Mouse (Mus musculus) layer of hippocampus, postnatal 36 days (tissue): ENCODE data around the gene Frzb. TPM values are rescaled to one million over a fixed set of nuclear protein-coding genes. Genes with fewer than 3 reads are reported as not detected.
"Not testable (repeated sequence)": the region's sequence is repeated elsewhere in the genome, so short reads cannot be mapped to it uniquely, and the experiment has no call there.

ENCODE experiments used
- DNase-seq, 2 experiments: peaks; one replicate each; pipeline ENCODE4 v3.0.0; 2022
- total RNA-seq, 2 experiments: library from RNA; stranded (reverse); gene quantifications; 2 replicates each; pipeline ENCODE4 v1.2.3; 2021

Gene Frzb
- 10 to 100 TPM; 34.4 to 37.4 TPM for total RNA-seq

DNA sequence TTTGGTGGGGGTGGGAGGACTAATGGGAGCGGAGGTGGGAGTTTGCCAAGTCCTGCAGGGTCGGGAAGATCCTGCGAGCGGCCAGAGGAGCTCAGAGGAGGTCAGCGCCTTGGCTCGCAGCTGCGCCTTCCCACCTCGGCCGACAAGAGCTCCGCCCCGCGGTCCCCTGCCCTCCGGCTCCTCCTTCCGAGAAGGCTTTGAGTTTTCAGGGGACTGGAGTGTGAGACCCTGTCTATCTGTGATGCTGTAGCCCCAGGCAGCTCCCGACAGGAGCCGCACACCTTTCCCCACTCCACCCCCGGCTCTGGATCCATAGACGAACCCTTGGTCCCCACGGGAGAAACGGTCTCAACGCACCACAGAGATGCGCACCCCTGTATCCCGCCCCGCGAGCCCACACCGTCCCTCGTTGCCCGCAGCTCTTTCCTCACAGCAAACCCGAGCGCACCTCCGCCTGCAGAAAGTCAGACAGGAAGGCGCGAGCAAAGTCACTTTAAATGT is at the start of gene Frzb:
Gene Frzb (minus strand): TSS at position 335 of the 501 bp plus-strand sequence.
- peak; percentile 35 to 37 for DNase-seq

DNA sequence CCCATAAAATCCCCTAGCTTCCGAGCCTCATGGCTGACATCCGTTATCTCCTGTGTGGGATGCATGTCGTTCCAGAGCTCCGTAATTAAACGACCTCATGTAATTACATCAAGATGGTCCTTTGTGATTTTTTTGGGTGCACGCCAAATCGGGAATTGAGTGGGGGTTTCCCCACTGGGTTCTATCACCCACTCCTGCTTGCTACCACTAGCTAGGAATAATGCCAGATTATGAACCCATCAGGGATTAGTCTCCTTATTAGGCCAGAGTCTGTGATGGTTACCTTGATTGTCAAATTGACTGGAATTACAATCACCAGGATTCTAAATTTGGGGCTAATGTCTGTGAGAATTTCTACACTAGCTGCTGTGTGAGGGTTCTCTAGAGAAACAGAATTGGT is 47.9 kb upstream of the Frzb start:
- not testable (repeated sequence) for DNase-seq

DNA sequence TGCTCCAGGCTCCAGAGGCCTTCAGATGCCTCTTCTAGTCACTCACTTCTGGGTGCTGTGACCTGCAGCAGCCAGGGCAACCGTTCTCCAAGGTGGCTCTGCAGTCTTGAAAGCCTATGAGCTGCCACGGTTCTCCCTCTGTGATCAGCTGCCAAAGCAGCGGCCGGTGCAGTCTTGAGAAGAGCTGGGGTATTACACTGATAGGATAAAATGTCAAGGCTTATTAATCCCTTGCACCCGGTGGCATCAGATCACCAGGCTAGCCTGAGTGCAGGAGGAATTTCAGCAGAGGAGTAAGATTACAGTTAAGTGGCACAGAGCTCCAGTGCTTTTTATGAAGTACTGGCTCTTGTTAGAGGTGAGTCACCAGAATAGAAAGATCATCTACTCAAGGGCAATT is 39.4 kb upstream of the Frzb start:
- DNase-seq: no peak

DNA sequence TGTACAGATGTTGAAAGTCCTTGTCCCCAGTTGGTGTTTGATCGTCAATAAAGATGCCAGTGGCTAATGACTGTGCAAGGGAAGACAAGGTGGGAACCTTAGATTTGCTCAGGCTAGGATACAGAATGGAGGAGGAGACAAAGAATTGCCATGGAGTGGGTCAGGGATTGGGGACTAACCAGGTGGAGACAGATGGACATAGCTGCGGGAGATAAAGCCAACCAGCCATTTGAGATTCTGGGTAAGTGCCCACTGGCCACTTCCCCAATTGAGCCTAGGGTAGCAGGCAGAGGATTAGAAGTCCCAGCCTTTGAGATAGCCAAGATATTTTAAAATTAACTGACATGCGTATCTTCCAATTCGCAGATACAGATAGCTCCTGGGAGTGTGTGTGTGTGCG is 37.5 kb upstream of the Frzb start:
- no peak for DNase-seq

DNA sequence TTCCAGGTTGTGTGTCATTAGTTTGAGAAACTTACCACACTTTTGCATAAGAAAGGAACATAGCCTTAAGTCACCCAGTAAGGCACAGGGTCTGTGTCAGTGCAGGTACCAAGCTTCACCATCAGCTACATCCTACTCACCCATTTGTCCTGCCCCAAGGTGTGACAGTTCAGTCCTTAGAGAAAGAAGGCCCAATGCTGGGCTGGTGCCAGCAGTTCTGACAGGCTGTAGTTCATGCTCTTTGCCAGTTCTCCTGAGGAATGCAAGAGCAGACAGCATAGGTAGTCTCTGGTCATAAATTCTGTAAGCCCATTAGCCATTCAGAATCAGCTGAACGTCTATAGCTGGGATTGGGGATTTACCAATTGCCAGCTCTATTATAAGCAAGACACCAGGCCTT is 28.4 kb upstream of the Frzb start:
- DNase-seq: no peak

DNA sequence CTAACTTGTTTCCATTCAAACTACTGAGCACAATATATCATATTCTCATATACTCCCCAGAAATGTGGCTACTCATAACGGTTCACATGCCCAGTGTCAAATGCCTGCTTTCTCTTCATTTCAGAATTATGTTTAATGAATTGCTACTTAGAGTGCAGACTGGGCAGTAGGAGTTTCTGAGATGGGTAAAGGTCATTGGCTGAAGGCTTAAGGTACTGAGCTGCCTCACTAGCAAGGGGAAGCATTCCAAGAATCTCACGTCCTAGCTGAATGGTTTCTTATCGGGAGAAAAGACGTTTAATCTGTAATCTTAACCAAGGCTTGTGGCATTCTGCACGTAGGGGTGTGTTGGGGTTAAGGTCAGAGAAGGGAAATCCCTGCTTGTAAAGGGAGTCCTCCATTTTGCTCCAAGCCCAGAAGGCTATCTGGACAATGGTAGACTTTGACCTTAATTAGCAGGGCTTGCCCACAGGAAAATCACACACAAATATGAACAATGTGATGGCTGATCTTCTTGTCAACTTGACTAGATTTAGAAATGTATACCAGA is 26.9 kb upstream of the Frzb start:
- DNase-seq: no peak

DNA sequence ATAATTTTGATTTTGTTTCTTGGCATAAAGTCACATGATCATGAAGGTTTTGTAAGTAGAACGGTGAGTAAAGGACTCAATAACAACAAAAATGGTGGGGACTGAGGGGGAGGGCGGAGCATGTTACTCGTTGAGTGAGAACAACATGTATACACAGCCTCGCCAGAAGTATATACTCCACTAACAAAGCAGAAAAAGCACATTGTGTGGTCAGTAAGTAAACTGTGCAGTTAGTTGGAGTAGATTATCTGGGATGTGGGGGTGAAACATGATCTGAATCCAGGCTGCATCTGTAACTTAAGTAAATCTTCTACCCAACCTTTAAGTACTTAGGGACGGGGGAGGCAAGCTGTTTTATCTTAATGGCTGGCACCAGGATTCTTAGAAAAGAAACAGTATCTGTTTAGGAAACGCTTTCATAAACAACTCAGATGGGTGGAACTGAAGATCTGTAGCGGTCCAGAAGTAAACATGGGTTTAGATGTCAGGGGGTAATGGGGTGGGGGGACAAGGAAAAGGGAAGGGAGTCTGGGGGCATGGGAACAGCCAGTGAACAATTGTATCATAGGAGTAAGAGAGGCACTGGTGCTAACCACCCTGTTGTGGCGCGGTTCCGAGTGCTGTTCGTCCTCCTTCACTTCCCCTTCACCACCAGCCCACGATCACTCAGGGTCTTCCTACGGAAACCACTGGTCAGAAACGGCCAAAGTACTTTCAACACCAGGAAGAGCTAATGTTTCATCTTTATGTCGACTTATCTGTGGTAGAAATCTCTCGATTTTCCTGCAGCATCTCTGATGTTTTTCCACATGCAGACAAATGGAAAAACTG is 18.8 kb upstream of the Frzb start:
- DNase-seq: no peak

DNA sequence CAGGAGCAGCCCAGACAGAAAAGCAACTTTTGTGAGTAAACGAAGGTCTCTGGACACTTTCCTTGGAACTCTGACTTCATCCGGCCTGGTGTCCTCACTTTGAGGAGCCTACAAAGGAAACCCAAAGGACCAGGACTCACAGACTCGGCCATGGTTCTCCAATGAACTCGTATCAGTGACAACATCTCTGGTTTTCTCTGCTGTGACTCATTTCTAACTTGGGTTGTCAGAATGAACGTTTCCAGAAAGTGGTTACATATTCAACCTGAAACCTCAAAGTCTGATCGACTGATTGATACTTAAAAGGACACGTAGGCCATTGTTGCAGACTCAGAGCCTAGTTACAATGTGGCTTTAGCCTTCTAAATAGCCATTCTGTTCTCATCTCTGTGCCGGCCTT is 14.4 kb upstream of the Frzb start:
- DNase-seq: no peak

DNA sequence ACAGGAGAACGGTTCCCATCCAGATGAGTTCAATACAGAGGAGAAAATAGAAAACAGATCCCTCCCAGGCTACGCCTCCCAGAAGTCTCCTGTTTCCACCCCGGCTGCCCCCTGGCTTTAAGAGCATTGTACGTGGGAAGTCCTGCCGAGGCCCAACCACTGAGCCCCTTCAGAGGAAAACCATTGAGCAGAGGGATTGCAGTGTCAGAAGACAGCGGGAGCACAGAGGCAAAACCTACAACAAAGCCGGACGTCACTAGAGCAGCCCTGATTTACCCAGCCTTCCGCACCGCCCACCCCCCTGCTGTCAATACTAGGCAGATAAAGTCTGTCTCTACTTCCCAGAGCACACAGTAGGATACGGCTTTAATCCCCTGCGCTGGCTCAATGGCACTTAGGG is 806 bp upstream of the Frzb start:
- DNase-seq: peak; percentile 59 to 60

DNA sequence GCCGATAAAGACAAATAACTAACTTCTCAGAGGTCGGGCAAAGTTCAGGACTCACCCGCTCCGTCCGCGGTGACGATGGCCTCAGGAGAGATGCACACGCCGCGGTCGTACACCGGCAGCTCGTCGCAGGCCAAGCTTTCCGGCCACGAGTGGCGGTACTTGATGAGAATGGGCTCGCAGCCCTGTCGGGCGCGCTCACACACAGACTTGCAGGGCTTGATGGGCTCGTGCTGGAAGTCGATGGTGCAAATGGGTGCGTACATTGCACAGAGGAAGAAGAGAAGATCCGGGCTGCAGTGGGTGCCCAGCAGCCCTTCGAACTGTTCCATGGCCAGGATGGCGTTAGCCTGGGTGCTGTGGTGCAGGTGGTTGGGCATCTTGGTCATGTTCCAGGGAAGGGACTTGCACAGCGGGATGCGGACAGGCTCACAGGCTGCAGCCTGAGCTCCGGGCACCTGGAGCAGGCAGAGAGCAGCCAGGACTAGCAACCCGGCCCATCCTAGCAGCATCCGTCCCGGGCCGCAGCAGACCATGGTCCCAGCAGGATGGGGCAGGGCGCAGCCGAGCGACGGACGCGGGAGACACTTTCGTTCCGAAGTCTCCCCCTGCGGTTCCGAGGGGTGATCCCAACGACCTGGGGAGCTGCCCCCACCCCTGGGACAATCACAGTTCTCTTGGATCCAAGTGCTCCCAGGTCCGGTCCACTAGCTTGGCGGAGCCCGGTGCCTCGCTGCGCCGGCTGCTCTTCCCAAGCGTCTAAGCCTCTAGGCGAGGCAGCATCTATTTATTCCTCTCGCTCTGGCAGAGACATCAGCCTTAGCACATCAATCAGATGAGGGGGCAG is 895 bp downstream of the Frzb start:
- DNase-seq: peak; percentile 38 to 41

DNA sequence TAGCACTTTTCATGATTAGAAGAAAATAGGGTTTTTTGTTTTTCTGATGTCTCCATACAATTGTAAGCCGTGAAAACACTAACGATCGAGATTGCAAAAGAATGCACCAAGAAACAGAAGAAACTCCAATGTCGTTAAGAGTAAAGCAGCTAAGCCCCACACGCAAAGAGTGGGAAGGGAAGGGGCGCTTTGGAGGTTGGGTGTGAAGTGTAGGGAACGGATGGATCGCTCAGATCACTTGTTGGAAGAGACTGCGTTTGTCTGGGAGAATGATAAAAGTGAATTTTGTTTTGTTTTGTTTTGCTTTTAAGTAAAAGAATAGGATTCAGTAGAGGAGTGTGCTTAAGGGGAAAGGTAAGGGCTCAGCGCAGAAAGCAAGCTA is 1.5 kb downstream of the Frzb start:
- DNase-seq: no peak

DNA sequence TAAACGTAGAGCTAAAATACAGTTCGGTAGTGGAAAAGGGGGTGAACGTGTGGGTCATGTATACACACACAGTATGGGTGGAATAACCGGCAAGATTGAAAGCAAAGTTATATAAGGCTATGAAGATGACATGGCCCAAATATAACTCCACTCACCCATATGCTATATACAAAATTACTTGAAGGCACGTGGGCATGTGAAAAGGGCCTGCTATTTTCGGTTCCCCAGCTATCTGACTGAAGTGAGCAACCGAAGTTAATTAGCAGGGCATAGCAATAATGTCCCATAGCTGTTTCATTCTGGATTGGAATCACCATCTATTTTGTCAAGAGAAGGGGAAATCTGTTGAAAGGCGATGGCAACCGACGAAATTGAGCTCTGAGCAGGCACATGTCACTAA is 1.9 kb downstream of the Frzb start:
- no peak for DNase-seq

DNA sequence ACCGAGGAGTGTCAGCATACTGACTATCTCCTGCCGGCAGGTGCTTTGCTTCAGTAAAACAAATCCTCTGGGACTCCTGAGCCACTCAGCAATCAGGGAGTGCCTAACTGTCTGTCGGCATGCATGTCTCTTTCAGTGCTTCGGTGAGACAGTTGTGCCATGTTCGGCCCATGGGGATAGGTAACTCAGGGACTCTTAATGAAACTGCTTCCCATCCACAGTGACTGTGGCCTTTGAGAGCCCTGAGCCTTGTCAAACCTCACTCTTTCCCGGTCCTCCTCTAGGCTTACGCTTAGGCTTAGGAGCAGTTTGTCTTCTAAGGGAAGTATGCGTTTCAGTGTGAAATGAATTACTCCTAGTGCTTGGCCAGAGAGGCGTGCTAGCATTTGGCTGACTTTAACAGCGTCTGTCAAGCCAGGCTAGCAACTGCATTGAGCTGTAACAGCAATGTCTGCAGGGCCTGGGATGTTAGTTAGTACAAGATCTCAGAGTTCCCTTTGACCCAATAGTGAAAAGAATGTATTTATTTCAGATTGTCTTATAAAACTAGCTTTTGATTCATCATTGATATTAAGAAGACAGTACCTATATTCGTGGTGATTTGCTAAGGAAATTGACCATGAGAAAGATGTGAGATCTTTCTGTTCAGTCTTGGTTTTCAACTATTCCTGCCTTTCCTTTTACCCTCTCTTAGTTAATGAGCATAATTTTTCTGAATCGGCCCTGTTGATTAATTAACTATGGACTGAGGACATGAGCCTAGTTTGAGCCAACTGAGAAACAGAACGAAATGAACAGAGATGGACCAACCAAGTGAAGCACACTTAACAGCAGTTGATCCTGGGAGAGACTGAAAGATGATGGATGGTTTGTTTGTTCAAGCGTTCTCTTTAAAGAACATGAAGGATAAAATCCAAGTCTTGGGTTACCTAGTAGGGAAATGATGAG is 2.7 kb downstream of the Frzb start:
- no peak for DNase-seq

DNA sequence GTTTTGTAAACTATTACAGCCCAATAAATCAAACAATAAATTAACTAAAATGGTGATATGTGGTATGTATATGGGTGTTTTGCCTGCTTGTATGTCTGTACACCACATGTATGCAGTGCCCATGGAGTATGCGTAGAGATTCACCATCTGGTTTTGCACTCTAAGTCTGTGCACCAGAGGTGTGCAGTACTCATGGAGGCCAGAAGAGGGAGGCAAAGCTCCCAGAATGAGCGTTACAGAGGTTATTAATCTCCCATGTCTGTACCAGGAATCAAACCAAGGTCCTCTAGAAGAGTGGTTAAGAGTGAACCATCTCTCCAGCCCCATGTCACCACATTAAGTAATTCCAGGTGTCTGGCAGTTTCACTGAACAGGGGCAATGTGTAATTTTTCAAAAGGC is 3.5 kb downstream of the Frzb start:
- DNase-seq: no peak

DNA sequence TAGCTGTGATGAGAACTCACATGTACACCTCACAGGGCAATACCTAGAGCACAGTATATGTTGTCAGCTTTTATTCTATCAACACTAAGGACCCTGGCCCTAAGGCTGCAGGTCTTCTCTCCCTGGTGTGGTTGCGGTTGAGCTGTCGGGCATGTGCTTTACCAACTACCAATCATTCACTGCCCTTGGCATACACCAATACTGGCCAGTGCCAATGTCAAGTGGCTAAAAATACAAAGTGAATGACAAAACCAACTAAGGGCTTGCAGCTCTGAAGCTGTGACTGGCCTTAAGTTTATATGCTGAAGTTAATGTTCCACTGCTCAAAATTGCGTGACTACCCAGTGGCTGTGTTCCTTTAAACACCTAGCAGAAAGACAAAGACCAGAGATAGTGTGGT is 6.0 kb downstream of the Frzb start:
- no peak for DNase-seq

DNA sequence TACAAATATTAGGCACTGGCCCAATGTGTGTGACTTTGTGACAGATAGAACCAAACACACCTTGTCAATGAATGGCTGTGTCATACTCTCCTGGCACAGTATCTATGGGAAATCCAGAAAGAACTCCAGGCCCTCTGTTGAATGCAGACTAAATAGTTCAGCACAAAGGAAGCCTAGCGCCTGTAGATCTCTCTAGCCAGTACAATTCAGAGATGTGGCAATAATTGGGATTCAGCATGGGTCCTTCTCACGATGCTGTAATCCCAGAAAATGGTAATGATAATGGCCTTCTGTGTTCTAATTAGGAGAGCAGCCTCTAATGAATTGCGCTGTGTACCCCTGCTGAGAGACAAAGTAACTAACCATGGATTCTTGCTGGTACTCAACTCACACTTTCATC is 8.6 kb downstream of the Frzb start:
- no peak for DNase-seq

DNA sequence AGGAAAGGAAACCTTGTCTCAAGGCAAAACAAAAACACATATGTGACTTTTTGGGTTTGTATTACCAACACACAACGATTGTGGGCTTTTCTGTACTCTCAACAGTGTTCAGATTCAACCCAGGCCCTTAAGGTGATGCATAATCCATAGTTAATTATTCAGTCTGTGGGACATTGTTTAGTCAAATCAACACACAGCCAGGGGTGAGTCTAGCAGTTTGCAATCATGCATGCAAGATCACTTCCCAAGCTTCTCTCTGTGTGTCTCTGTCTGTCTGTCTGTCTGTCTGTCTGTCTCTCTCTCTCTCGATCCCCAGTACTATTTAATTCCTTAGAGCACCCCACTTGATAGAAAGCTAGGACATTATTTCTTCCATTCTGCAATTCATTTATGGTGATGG is 10.0 kb downstream of the Frzb start:
- DNase-seq: no peak

DNA sequence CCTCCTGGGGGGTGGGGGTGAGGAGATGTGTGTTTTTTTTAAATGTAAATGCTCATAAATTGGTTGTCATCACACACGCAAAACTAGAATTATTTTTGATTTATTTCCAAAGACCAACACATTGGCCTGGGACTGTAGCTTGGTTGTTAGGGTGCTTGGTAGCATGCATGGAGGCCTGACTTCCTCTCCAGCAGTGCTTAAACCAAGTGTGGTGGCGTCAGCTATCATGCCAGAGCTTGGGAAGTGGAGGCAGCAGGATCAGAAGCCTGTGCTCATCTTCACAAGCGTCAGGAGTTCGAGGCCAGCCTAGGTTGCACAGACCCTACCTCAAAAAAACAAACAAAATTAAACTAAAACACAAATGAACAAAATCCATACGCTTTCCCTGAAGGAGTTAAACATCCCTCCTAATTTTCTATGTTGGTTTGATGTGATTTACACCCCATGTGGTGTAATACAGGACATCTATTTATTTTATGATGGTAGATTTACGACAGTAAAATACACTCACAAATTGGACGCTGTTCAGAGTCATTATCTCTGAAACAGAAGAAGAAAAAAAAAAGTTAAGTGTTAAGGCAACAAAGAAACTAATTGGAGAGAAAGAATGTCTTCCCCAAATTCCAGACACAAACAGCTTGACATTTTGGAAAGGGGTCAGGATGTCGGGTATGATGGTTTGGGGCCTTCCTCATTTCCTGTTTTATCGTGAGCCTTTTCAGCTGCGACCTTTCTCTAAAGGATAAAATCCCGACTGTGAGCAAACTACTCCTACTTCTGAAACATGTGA is 12.4 kb downstream of the Frzb start:
- DNase-seq: no peak

DNA sequence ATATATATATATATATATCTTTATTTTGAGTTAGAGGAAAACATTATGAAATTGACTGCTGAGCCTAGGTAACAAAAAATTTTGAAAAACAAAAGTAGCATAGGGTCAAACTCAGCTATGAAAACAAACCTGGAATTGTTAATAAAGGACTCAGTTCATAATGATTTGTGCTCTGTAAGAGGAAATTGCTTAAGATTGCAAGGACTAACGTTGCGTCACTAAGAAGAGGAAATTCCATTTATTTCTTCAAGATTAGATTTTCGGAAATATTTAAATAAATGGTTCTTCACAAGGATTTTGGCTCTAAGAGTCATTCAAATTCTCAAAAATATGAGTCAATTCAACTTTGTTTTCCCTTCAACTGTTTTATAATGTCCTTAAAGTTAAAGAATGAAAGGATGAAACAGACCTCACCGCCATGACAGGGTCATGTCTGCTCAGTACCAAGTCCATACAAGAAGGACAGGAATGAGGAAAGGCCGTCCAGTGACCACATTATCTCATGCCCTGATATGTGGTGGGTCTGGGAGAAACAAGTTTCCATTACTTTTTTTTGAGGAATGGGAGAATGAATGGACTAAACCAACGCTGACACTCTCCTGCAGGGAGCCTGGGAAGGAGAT is 14.1 kb downstream of the Frzb start:
- no peak for DNase-seq

DNA sequence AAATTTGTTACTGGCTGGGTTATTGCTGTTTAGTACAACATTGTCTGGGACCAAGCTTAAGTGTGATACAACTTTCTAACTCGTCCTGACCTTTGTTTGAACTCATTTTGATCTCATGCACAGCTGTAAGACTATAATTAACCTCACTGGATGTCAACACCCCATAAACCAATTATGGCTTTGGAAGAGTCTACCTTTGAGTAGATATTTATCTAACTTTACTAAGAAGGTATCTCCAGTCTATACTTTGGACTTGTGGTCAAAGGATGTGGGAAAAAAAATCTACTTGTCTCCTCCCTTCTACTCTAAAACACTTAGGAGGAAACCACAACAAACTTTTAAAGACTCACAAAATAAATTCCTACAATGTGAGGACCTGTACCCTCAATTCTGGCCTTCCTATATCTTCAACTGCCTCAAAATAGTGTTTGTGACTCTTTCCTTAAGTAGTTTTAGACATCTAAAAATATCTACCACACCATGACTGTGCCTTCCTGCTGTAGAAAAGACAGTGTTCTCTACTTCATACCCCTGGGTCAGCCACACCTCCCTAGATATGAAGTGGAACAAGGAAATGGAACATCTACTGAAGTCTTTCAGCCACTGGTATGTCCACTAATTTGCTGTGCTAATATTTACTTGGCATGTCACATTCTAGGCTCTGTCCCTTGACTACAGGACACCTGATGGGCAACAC is 16.9 kb downstream of the Frzb start:
- DNase-seq: no peak
